16 mouse cellular contexts compared by ENCODE assay signal in genomic region chr1:179940071-179940786, GRCm38 (mm10). TPM values are rescaled to one million over a fixed set of nuclear protein-coding genes. Genes with fewer than 3 reads are reported as not detected.
A peak's percentile ranks its signal among the peaks of the same experiment; 100 is the strongest.
DNase-seq lines count a peak whose midpoint lies in the region; ATAC-seq lines count a peak whose summit lies in the region.
"Had no signal": no experiment of that assay in that cellular context is flagged by ENCODE, and none has a peak within 500 bp of the region (broad histone marks: within the 10 kb centered on the region; RNA-seq: fewer than 3 reads in every experiment).

No protein-coding gene starts in this region.

- no peak for ATAC-seq in heart, embryonic 14.5 days (ENCODE audit: insufficient number of reproducible peaks, insufficient read depth, low FRiP score, low read depth)
- no peak for ATAC-seq in limb, embryonic 15.5 days (ENCODE audit: insufficient number of reproducible peaks, low FRiP score, low TSS enrichment, low read depth)
- ATAC-seq: CD4-positive, CD25-positive, alpha-beta regulatory T cell, adult 4 months; inflammation-experienced regulatory T-cells, adult 6 months; midbrain, embryonic 13.5 days had no signal

- H3K36me3 ChIP-seq in heart, embryonic 14.5 days (ENCODE audit: control insufficient read depth, insufficient read depth, low read length) = no peaks in the 10 kb centered on the region
- no peaks in the 10 kb centered on the region for H3K36me3 ChIP-seq in limb, embryonic 15.5 days
- H3K36me3 ChIP-seq in limb, embryonic 10.5 days = no peaks in the 10 kb centered on the region
- H3K36me3 ChIP-seq: midbrain, embryonic 13.5 days; neural tube, embryonic 13.5 days had no signal

- H3K27ac ChIP-seq in heart, embryonic 14.5 days (replicated peaks in 1 of 2; ENCODE audit: control insufficient read depth in 1 of 2, insufficient read depth in 1 of 2, low read depth in 2 of 2, low read length in 2 of 2) = no peak overlapping the region
- H3K27ac ChIP-seq in limb, embryonic 15.5 days = peak overlapping the region; percentile 18; the same call in 1 of the 2 replicates
- no peak overlapping the region for H3K27ac ChIP-seq in limb, embryonic 10.5 days
- H3K27ac ChIP-seq: midbrain, embryonic 13.5 days; neural tube, embryonic 13.5 days had no signal

- H3K4me3 ChIP-seq in heart, embryonic 14.5 days (ENCODE audit: control insufficient read depth in 1 of 2, insufficient read depth in 1 of 2, low read depth in 1 of 2, low read length in 2 of 2) = no peak overlapping the region
- no peak overlapping the region for H3K4me3 ChIP-seq in limb, embryonic 15.5 days
- H3K4me3 ChIP-seq in limb, embryonic 10.5 days = no peak overlapping the region
- H3K4me3 ChIP-seq: midbrain, embryonic 13.5 days; neural tube, embryonic 13.5 days had no signal

- no peak for DNase-seq in heart, adult 18-20 months
- DNase-seq in limb, embryonic 10.5 days (ENCODE audit: low spot score) = no peak
- peak; percentile 10 to 17 for DNase-seq in frontal cortex, postnatal 14 days (ENCODE audit: low spot score in 2 of 2)
- peak; percentile 13 for DNase-seq in right cerebral cortex, postnatal 25 days
- DNase-seq in spleen, adult 12 weeks (ENCODE audit: low spot score) = no peak
- no peak for DNase-seq in urinary bladder, postnatal 36 days (ENCODE audit: low spot score in 2 of 2)
- DNase-seq: adrenal gland, postnatal 14 days; cerebellum, adult 11 months; lung, adult 2 months; thymus, postnatal 4 days had no signal

- no peaks in the 10 kb centered on the region for H3K9me3 ChIP-seq in heart, embryonic 14.5 days (ENCODE audit: control insufficient read depth, low read length)
- no peaks in the 10 kb centered on the region for H3K9me3 ChIP-seq in limb, embryonic 15.5 days
- H3K9me3 ChIP-seq in limb, embryonic 10.5 days (replicated peaks) = no peaks in the 10 kb centered on the region
- H3K9me3 ChIP-seq: midbrain, embryonic 13.5 days; neural tube, embryonic 13.5 days had no signal

- H3K4me1 ChIP-seq in heart, embryonic 14.5 days (ENCODE audit: control insufficient read depth in 2 of 2, insufficient read depth in 2 of 2, low read length in 2 of 2) = peaks cover 3 to 8% of the 10 kb centered on the region in 2 experiments; a peak in 3 of 4 replicates
- H3K4me1 ChIP-seq in limb, embryonic 15.5 days = peaks cover 4% of the 10 kb centered on the region; the same call in 1 of the 2 replicates
- no peaks in the 10 kb centered on the region for H3K4me1 ChIP-seq in limb, embryonic 10.5 days
- H3K4me1 ChIP-seq: midbrain, embryonic 13.5 days; neural tube, embryonic 13.5 days had no signal

- WGBS in heart, embryonic 14.5 days = 41% methylated on average over 23 of the region's 23 CpGs
- 68% methylated on average over 23 of the region's 23 CpGs for WGBS in limb, embryonic 15.5 days
- WGBS in limb, embryonic 10.5 days = 89% methylated on average over 23 of the region's 23 CpGs

- no peaks in the 10 kb centered on the region for H3K27me3 ChIP-seq in heart, embryonic 14.5 days (ENCODE audit: control insufficient read depth, insufficient read depth, low read length)
- no peaks in the 10 kb centered on the region for H3K27me3 ChIP-seq in limb, embryonic 15.5 days
- no peaks in the 10 kb centered on the region for H3K27me3 ChIP-seq in limb, embryonic 10.5 days (ENCODE audit: low read depth, poor library complexity, severe bottlenecking)
- H3K27me3 ChIP-seq: midbrain, embryonic 13.5 days; neural tube, embryonic 13.5 days had no signal

- no peak overlapping the region for H3K9ac ChIP-seq in heart, embryonic 14.5 days (ENCODE audit: low read length)
- H3K9ac ChIP-seq in limb, embryonic 15.5 days = no peak overlapping the region
- H3K9ac ChIP-seq: midbrain, embryonic 13.5 days; neural tube, embryonic 13.5 days had no signal

- H3K4me2 ChIP-seq in heart, embryonic 14.5 days (ENCODE audit: low read length) = peak overlapping the region; percentile 44
- no peak overlapping the region for H3K4me2 ChIP-seq in limb, embryonic 15.5 days
- H3K4me2 ChIP-seq: midbrain, embryonic 13.5 days; neural tube, embryonic 13.5 days had no signal

RNA-seq across cellular contexts. Expression of gene Cdc42bpa, which starts 20.0 kb away (rescaled TPM):
- polyA plus RNA-seq in heart, embryonic 14.5 days (2014; fragmentation: Nextera tagmentation; extraction: Ambion mirVana) = 14.6 and 14.9 TPM in 2 replicates
- 10 to 100 TPM; 41.7 to 43.2 TPM for total RNA-seq in heart, adult 18-20 months (2021)
- polyA plus RNA-seq in limb, embryonic 15.5 days (2015; fragmentation: Nextera tagmentation; extraction: Ambion mirVana) = 15.7 and 17.6 TPM in 2 replicates
- polyA plus RNA-seq in limb, embryonic 10.5 days (2016; fragmentation: Nextera tagmentation; extraction: Ambion mirVana) = 10.8 and 14.3 TPM in 2 replicates

Comparison
In these comparisons a context has a peak if more than half of its experiments do, and no peak if none do; other contexts are left out.
1. DNase-seq: peak in frontal cortex, postnatal 14 days (2 of 2) and right cerebral cortex, postnatal 25 days (single experiment); none in heart, adult 18-20 months (0 of 2), limb, embryonic 10.5 days (single experiment), spleen, adult 12 weeks (single experiment) and urinary bladder, postnatal 36 days (0 of 2).